Mouse (Mus musculus) liver, embryonic 16.5 days (tissue): ENCODE measurements around the gene Megf8. TPM values are rescaled to one million over a fixed set of nuclear protein-coding genes. Genes with fewer than 3 reads are reported as not detected.

Experiments
- ATAC-seq: fragments of 200-750 bp; cut with Nextera tagmentation; 2 replicates; pipeline ENCODE4 v1.8.0; 2017; ENCODE audit warnings: low read depth, mild to moderate bottlenecking, moderate number of reproducible peaks, moderate library complexity
- H3K27ac ChIP-seq: fragments of 300-500 bp; sonication (generic); 2 replicates; pipeline ENCODE4 v1.5.1; 2014; ENCODE audit warnings: mild to moderate bottlenecking, low read length
- H3K27me3 ChIP-seq: fragments of 300-500 bp; sonication (generic); 2 replicates; pipeline ENCODE4 v1.6.1; 2014; ENCODE audit warnings: low read depth, low read length, mixed read lengths; ENCODE audit not compliant: control insufficient read depth, insufficient read depth
- H3K36me3 ChIP-seq: fragments of 300-500 bp; sonication (generic); 2 replicates; pipeline ENCODE4 v1.6.1; 2014; ENCODE audit warnings: mild to moderate bottlenecking; ENCODE audit not compliant: control insufficient read depth, insufficient read depth
- H3K4me1 ChIP-seq: fragments of 300-500 bp; sonication (generic); 2 replicates; pipeline ENCODE4 v1.6.1; 2014; ENCODE audit warnings: low read depth, low read length, mixed read lengths; ENCODE audit not compliant: control insufficient read depth
- H3K4me2 ChIP-seq: fragments of 300-500 bp; sonication (generic); 2 replicates; pipeline ENCODE4 v1.6.1; 2014; ENCODE audit warnings: low read depth, low read length, mixed read lengths
- H3K4me3 ChIP-seq: fragments of 300-500 bp; sonication (generic); 2 replicates; pipeline ENCODE4 v1.5.1; 2014; ENCODE audit warnings: low read depth, mild to moderate bottlenecking, low read length
- H3K9ac ChIP-seq: fragments of 300-500 bp; sonication (generic); 2 replicates; pipeline ENCODE4 v1.6.1; 2014; ENCODE audit warnings: low read depth, low read length
- H3K9me3 ChIP-seq: fragments of 300-500 bp; sonication (generic); replicated peaks from 2 replicates; pipeline ENCODE4 v1.6.1; 2016; ENCODE audit warnings: low read length; ENCODE audit not compliant: control insufficient read depth
- WGBS: fragments of 180-500 bp; shearing (Covaris S2); extraction: QIAGEN DNeasy Blood & Tissue Kit; methylation state at CpG from one replicate; pipeline ENCODE4 v1.1.7; 2014; ENCODE audit not compliant: insufficient replicate concordance; 5-methylcytosine and 5-hydroxymethylcytosine counted together
- polyA plus RNA-seq: library from polyadenylated mRNA; unstranded; fragments of >200 nt; fragmentation: Nextera tagmentation; extraction: Ambion mirVana; gene quantifications from 2 replicates; pipeline ENCODE4 v1.2.1, GENCODE M21; 2015

Gene Megf8
- polyA plus RNA-seq, 1 experiment from 2014 or later, result 0.90 TPM

- Histone ChIP-seq H3K9ac (no peak overlapping the region), H3K27me3 (no peaks in the 10 kb centered on the region), H3K9me3 (no peaks in the 10 kb centered on the region), H3K4me3 (no peak overlapping the region), H3K27ac (no peak overlapping the region), H3K36me3 (0 out of 2 replicates have a peak, but pooled peaks cover 3% of the 10 kb centered on the region), H3K4me1 (peaks cover 29% of the 10 kb centered on the region), H3K4me2 (no peak overlapping the region)
- no peak for ATAC-seq
- WGBS, result 62% methylated on average over 3 of the region's 3 CpGs
Measured at GRCm38 (mm10) chr7:25381284-25381680, 64.3 kb downstream of the Megf8 start.

- H3K27me3 ChIP-seq, result no peaks in the 10 kb centered on the region
- H3K4me3 ChIP-seq, result no peak overlapping the region
- H3K36me3 ChIP-seq, result 0 out of 2 replicates have a peak, but pooled peaks cover 3% of the 10 kb centered on the region
- H3K9ac ChIP-seq, result no peak overlapping the region
- H3K4me2 ChIP-seq, result no peak overlapping the region
- ATAC-seq, result no peak
- H3K4me1 ChIP-seq, result peaks cover 34% of the 10 kb centered on the region
- H3K27ac ChIP-seq, result no peak overlapping the region
- no peaks in the 10 kb centered on the region for H3K9me3 ChIP-seq
Measured at GRCm38 (mm10) chr7:25382541-25382940, 65.6 kb downstream of the Megf8 start.

DNA sequence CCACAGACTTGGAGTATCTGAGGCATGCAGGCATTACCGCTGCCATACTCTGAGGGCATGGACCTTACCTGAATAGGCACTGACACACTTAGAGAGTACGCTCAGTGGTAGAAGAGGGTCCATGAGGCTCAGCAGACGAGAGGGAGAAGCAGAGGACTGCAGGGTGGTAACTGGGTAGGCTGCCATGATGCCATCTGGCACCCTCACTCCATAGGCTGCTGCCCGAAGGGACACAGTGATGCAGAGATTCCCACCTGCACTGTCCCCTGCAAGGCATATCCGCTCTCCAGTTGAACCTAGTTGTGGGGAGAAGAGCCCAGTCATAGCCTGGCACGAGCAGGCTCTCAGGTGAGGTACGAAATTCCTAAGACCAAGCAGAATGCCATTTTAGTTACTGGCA lies 66.4 kb downstream of the Megf8 start:
- no peak for ATAC-seq
- Histone ChIP-seq H3K4me3 (no peak overlapping the region), H3K36me3 (0 out of 2 replicates have a peak, but pooled peaks cover 3% of the 10 kb centered on the region), H3K27me3 (no peaks in the 10 kb centered on the region), H3K4me2 (no peak overlapping the region), H3K9ac (no peak overlapping the region), H3K9me3 (no peaks in the 10 kb centered on the region), H3K27ac (no peak overlapping the region), H3K4me1 (peaks cover 34% of the 10 kb centered on the region)
- WGBS, result 77% methylated on average over 7 of the region's 7 CpGs

- 59% methylated on average over 4 of the region's 4 CpGs for WGBS
- no peaks in the 10 kb centered on the region for H3K9me3 ChIP-seq
- ATAC-seq, result no peak
Measured at GRCm38 (mm10) chr7:25383891-25384290, 66.9 kb downstream of the Megf8 start.

GRCm38 (mm10) chr7:25384318-25384717 lies 67.4 kb downstream of the Megf8 start:
- Histone ChIP-seq H3K36me3 (0 out of 2 replicates have a peak, but pooled peaks cover 3% of the 10 kb centered on the region), H3K27ac (no peak overlapping the region), H3K4me3 (no peak overlapping the region), H3K4me2 (no peak overlapping the region), H3K9me3 (no peaks in the 10 kb centered on the region), H3K9ac (no peak overlapping the region), H3K4me1 (peaks cover 35% of the 10 kb centered on the region), H3K27me3 (no peaks in the 10 kb centered on the region)
- WGBS, result 79% methylated on average over 13 of the region's 13 CpGs
- no peak for ATAC-seq

More at GRCm38 (mm10) chr7:25383891-25384290, 66.9 kb downstream of the Megf8 start:
- Histone ChIP-seq H3K9ac (no peak overlapping the region), H3K36me3 (0 out of 2 replicates have a peak, but pooled peaks cover 3% of the 10 kb centered on the region), H3K4me3 (no peak overlapping the region), H3K27me3 (no peaks in the 10 kb centered on the region), H3K4me1 (peaks cover 34% of the 10 kb centered on the region), H3K27ac (no peak overlapping the region), H3K4me2 (no peak overlapping the region)

- no peaks in the 10 kb centered on the region for H3K9me3 ChIP-seq
- 0 out of 2 replicates have a peak, but pooled peaks cover 3% of the 10 kb centered on the region for H3K36me3 ChIP-seq
- H3K4me2 ChIP-seq, result no peak overlapping the region
- no peak overlapping the region for H3K9ac ChIP-seq
- no peaks in the 10 kb centered on the region for H3K27me3 ChIP-seq
- ATAC-seq, result no peak
- 41% methylated on average over 9 of the region's 9 CpGs for WGBS
- peaks cover 35% of the 10 kb centered on the region for H3K4me1 ChIP-seq
- H3K27ac ChIP-seq, result no peak overlapping the region
- no peak overlapping the region for H3K4me3 ChIP-seq
Measured at GRCm38 (mm10) chr7:25384818-25385217, 67.9 kb downstream of the Megf8 start.

GRCm38 (mm10) chr7:25385259-25385658 lies 68.3 kb downstream of the Megf8 start:
- Histone ChIP-seq H3K4me1 (peaks cover 35% of the 10 kb centered on the region), H3K27ac (peak overlapping the region; percentile 82), H3K4me3 (no peak overlapping the region), H3K9ac (no peak overlapping the region), H3K36me3 (0 out of 2 replicates have a peak, but pooled peaks cover 3% of the 10 kb centered on the region), H3K27me3 (no peaks in the 10 kb centered on the region), H3K9me3 (no peaks in the 10 kb centered on the region), H3K4me2 (no peak overlapping the region)
- ATAC-seq, result no peak
- WGBS, result 80% methylated on average over 12 of the region's 12 CpGs

- Histone ChIP-seq H3K9me3 (no peaks in the 10 kb centered on the region), H3K36me3 (0 out of 2 replicates have a peak, but pooled peaks cover 3% of the 10 kb centered on the region), H3K4me2 (peak overlapping the region; percentile 21; the same call in 1 of the 2 replicates), H3K4me1 (peaks cover 38% of the 10 kb centered on the region), H3K9ac (peak overlapping the region; percentile 28), H3K4me3 (no peak overlapping the region), H3K27me3 (no peaks in the 10 kb centered on the region), H3K27ac (peak overlapping the region; percentile 82)
- ATAC-seq, result peak; percentile 49
- WGBS, result 21% methylated on average over 12 of the region's 12 CpGs
Measured at GRCm38 (mm10) chr7:25385850-25386555, 69.0 kb downstream of the Megf8 start.

DNA sequence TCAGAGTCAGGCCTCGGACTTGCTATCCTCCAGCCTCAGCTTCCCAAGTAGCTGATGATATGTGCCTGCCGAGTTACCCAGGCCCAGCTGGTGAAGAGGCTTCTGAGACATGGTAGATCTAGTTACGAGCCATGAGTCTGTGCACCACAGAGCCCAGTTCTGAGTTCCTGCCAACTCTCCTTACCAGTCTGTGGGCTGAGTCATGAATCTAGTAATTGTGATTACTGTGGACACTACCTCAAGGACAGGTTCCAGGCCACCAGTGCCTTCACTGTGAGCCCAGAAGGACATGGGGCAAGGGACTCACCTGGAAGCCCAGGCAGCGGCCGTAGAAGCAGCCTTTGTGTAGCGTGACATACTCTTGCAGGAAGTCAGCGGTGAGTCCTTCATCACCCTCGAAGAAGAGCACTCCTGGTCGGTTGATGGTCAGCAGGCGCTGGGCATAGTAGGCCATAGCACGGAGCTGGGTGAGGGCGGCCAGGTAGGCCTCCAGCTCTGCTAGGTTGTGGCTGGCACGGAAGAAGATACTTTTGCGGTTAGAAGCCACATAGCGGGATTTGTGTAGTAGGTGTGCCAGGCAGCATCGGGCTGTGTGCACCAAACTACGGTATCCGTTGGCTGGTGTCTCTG lies 71.0 kb downstream of the Megf8 start:
- Histone ChIP-seq H3K4me1 (peaks cover 49% of the 10 kb centered on the region), H3K27me3 (no peaks in the 10 kb centered on the region), H3K27ac (no peak overlapping the region), H3K36me3 (no peaks in the 10 kb centered on the region), H3K9ac (no peak overlapping the region), H3K9me3 (no peaks in the 10 kb centered on the region), H3K4me3 (no peak overlapping the region), H3K4me2 (no peak overlapping the region)
- no peak for ATAC-seq
- WGBS, result 87% methylated on average over 18 of the region's 18 CpGs
